Mouse (Mus musculus): ENCODE data around the gene Wtap. TPM values are rescaled to one million over a fixed set of nuclear protein-coding genes. Genes with fewer than 3 reads are reported as not detected.
A peak's percentile ranks its signal among the peaks of the same experiment; 100 is the strongest.

The Wtap gene
- total and polyA plus RNA-seq, 3 experiments: 63.5 to 74.0 TPM; not detected in 1

DNA sequence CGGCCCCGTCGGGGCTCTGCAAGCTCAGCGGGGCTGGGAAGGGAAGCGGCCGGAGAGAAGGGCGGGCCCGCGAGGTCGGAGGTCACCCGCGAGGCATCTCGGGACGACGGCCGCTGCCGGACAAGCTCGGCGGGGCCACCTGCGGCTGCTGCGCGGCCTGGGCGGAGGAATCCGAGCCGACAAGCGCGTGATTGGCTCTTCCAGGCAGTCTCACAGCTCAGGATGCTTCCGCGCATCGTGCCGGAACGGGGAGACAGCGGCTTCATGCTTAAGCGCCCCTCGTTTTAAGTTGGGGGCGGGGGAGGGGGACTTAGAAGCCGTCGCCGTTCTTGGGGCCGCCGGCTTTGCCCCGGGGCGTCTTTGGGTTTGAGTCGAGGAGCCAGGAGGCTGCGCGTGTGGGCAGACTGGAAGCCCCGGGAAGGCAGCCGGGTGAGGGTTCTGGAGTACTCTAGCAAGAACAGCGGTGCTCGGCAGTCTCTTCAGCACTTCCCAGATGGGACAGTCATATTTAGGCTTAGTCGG is 1.4 kb downstream of the Wtap start (continued):
- no peak for TF ChIP-seq ZC3H11A (IDR thresholded peaks at IDR 0.05; ENCODE audit: low read depth, low read length)
- no peak for TF ChIP-seq MEF2A (IDR thresholded peaks at IDR 0.05; ENCODE audit: extremely low read depth, insufficient replicate concordance, low read depth, low read length, poor library complexity, severe bottlenecking)

DNA sequence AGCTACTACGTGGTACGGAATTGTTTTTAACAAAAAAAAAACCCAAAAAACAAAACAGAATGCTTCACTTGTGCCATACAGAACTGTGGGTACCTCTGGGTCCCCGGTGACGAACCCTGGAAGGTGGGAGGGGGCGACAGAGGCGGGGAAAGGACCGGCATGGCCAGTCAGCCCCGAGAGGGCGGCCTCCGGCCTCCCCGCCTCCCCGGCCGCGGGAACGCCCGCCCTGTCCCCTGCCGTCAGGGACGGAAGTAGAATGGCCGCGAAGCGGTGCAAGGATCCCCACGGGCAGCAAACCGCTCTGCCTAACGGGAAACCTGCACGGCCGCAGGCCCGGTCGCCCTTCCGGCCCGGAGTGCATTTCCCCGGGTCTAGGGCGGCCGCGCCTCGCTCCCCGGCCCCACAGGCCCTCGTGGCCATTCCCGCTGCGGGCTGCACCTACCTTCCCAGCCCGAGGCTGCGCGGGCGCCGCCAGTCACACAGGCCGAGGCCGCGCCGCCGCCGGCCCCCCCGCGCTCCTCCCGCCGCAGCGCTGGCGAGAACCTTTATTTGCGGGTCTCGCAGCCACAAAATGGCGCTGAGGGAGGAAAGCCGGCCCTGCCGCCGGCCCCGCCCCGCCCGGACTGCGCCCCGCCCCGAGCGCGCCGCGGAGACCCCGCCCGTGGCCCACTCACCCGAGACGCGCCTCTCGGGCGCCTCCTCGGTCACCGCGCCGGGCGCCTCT is 2.2 kb downstream of the Wtap start:
- peaks cover 2 to 7% of the 10 kb centered on the region in 2 experiments; a peak in 2 of 4 replicates for H3K4me1 ChIP-seq (ENCODE audit: control insufficient read depth in 1 of 2, insufficient read depth in 2 of 2, low read length in 2 of 2)
- peaks cover 2 to 24% of the 10 kb centered on the region in 2 experiments; a peak in 3 of 4 replicates for H3K36me3 ChIP-seq (ENCODE audit: control insufficient read depth in 1 of 2, insufficient read depth in 2 of 2, low read length in 2 of 2)
- DNase-seq (ENCODE audit: low read depth, low spot score): peak; percentile 83
- H3K27ac ChIP-seq (ENCODE audit: control insufficient read depth, low read depth, low read length): peak overlapping the region; percentile 93
- H3K4me3 ChIP-seq (ENCODE audit: control insufficient read depth in 1 of 2, insufficient read depth in 1 of 2, low read depth in 2 of 2, low read length in 2 of 2): peak overlapping the region; percentile 74 to 98
- TF ChIP-seq ZC3H11A (IDR thresholded peaks at IDR 0.05; ENCODE audit: low read depth, low read length) (no peak), ETS1 (IDR thresholded peaks at IDR 0.05; ENCODE audit: low read depth, low read length) (0 out of 2 replicates have a peak, but pooled peaks have one; percentile 18), NELFE (IDR thresholded peaks at IDR 0.05; ENCODE audit: low read depth, low read length) (0 out of 2 replicates have a peak, but pooled peaks have one; percentile 48), CHD1 (IDR thresholded peaks at IDR 0.05; ENCODE audit: low read depth, low read length) (no peak), POLR2A (IDR thresholded peaks at IDR 0.05; ENCODE audit: control insufficient read depth in 1 of 2, insufficient read depth in 1 of 2, low read depth in 1 of 2, low read length in 2 of 2, poor library complexity in 1 of 2) (peak; percentile 47 to 78; a peak in 3 of 4 replicates), SIN3A (IDR thresholded peaks at IDR 0.05; ENCODE audit: low read length) (peak; percentile 61), E2F4 (IDR thresholded peaks at IDR 0.05; ENCODE audit: borderline replicate concordance, low read depth, low read length) (peak; percentile 67; the same call in 1 of the 2 replicates), TAL1 (IDR thresholded peaks at IDR 0.05; ENCODE audit: low read length) (no peak)
- peak overlapping the region; percentile 100 for H3K9ac ChIP-seq (ENCODE audit: control insufficient read depth, low read depth, low read length, poor library complexity, severe bottlenecking)
- peaks cover 47% of the 10 kb centered on the region for H3K79me2 ChIP-seq (ENCODE audit: control insufficient read depth, insufficient read depth, low read length, poor library complexity)
- H3K27me3 ChIP-seq (ENCODE audit: control insufficient read depth in 1 of 2, insufficient read depth in 2 of 2, low read length in 2 of 2): no peaks in the 10 kb centered on the region
- H3K9me3 ChIP-seq (replicated peaks; ENCODE audit: insufficient read depth, low read length): no peaks in the 10 kb centered on the region

DNA sequence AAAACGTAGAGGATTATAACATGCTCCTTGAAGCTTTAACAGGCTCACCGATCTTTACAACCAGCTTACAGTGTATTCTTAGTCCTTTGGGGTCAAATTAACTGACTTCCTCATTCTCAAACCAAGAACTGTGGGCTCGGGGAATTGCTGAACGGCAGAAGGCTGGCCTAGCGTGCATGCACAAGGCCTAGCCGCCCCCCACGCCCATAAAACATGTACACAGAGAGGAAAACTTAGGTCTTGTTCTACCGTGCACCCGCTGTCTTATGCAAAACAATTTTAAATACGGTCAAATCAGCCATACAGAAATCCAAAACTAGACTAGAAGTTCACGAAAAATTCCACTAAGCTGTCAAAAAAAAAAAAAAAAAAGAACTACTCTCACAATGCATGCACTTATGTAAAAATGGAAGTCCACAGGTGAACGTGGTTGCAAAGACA is 2.8 kb downstream of the Wtap start:
- Histone ChIP-seq H3K79me2 (ENCODE audit: control insufficient read depth, insufficient read depth, low read length, poor library complexity) (peaks cover 51% of the 10 kb centered on the region), H3K27me3 (ENCODE audit: control insufficient read depth in 1 of 2, insufficient read depth in 2 of 2, low read length in 2 of 2) (no peaks in the 10 kb centered on the region), H3K36me3 (ENCODE audit: control insufficient read depth in 1 of 2, insufficient read depth in 2 of 2, low read length in 2 of 2) (peaks cover 2 to 25% of the 10 kb centered on the region in 2 experiments; a peak in 3 of 4 replicates), H3K4me3 (ENCODE audit: control insufficient read depth in 1 of 2, insufficient read depth in 1 of 2, low read depth in 2 of 2, low read length in 2 of 2) (peak overlapping the region; percentile 74 to 98), H3K4me1 (ENCODE audit: control insufficient read depth in 1 of 2, insufficient read depth in 2 of 2, low read length in 2 of 2) (peaks cover 2 to 7% of the 10 kb centered on the region in 2 experiments; a peak in 2 of 4 replicates), H3K9me3 (replicated peaks; ENCODE audit: insufficient read depth, low read length) (no peaks in the 10 kb centered on the region), H3K27ac (ENCODE audit: control insufficient read depth, low read depth, low read length) (peak overlapping the region; percentile 93), H3K9ac (ENCODE audit: control insufficient read depth, low read depth, low read length, poor library complexity, severe bottlenecking) (peak overlapping the region; percentile 100)
- DNase-seq (ENCODE audit: low read depth, low spot score): peak; percentile 94
- TF ChIP-seq POLR2AphosphoS2 (IDR thresholded peaks at IDR 0.05; ENCODE audit: low read length) (no peak), ETS1 (IDR thresholded peaks at IDR 0.05; ENCODE audit: low read depth, low read length) (peak; percentile 16; the same call in 1 of the 2 replicates), ZNF384 (IDR thresholded peaks at IDR 0.05; ENCODE audit: low read depth, low read length) (peak; percentile 73), E2F4 (IDR thresholded peaks at IDR 0.05; ENCODE audit: borderline replicate concordance, low read depth, low read length) (no peak; the same call in 1 of the 2 replicates), SIN3A (IDR thresholded peaks at IDR 0.05; ENCODE audit: low read length) (peak; percentile 75), MYC (IDR thresholded peaks at IDR 0.05; ENCODE audit: low read depth, low read length) (peak; percentile 11; the same call in 1 of the 2 replicates), EP300 (IDR thresholded peaks at IDR 0.05; ENCODE audit: low read depth in 1 of 2, low read length in 2 of 2) (0 out of 4 replicates have a peak, but pooled peaks of 1 of the 2 experiments have one; percentile 9), MXI1 (IDR thresholded peaks at IDR 0.05; ENCODE audit: low read depth, low read length) (peak; percentile 77), TBP (IDR thresholded peaks at IDR 0.05; ENCODE audit: low read depth, low read length) (peak; percentile 55)

Data from MEL (cell line).